Mouse (Mus musculus): Measurements from ENCODE around the gene Atp2a3.

Atp2a3 gene

DNA sequence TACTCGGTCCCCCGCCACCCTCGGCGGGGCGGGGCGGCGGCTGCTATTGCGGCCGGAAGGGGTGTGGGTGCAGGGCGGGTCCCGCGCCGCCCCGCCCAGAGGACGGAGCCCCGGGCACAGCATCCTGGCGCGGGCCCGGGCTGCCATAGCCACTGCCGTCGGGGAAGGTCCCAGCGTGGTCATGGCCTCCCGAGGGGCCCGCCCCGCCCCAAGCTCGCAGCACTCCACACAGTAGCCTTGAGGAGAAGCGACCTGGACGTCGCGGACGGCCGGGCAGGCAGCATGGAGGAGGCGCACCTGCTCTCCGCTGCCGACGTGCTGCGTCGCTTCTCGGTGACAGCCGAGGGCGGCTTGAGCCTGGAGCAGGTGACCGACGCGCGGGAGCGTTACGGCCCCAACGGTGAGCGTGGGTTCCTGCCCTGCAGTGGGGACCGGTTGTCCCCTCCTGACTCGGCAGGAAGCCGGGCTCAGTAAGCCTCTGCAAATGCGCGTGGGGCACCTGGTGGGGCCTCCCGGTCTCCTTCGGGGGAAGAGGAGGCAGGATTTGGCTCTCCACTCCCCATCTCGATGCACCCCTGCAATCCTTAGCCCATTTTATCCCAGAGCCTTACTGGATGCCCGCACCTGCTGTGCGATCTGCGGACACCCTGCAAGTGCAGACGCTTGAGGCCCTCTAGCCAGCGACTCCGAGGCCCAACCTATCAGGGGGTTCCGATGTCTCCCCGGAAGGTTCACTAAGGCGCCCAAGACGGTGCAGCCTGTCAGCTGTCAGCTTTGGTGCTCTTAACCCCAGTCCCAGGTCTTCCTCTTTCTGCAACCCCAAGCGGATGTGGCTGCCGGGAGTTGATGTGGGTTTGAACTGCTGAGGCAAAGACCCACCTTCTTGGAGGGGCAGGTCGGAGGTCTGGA, at the start of gene Atp2a3:
Atp2a3 (plus strand) TSS at position 98 of the 909 bp plus-strand sequence.
- DNase-seq: no peak

DNA sequence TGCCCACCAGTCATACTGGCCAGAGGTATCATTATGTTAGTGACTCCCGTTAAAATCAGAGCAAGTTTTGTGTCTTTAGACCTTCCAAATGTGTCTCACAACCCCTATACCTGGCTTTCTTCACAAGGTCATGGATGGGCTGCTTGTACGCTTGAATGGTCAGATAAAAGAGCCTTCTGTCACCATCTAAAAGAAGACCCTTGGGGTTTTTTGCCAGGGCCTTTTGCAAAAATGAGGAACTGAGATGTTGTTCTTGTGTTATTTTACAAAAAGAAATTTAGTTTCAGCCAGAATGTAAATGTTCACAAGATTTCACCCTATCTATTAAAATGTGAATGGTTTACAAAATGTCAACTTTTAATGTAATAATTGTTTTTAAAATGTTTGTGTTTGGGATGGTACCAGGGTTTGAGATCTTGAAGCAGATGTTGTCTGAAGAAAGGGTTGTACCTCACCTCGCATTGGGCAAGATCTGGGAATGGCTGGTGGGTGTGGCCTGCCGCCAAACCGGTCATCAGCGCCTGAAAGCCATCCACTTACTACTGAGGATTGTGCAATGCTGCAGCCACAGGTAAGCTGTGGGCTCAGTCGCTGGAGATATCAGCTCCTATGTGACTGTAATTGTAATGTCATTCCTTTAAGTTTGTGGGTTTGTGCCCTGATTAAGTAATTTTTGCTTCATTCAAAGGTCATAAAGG, 43.5 kb upstream of the Atp2a3 start:
- DNase-seq: no peak

- no peak for DNase-seq
Observed at GRCm38 (mm10) chr11:72923116-72923515, 37.9 kb upstream of the Atp2a3 start.

DNA sequence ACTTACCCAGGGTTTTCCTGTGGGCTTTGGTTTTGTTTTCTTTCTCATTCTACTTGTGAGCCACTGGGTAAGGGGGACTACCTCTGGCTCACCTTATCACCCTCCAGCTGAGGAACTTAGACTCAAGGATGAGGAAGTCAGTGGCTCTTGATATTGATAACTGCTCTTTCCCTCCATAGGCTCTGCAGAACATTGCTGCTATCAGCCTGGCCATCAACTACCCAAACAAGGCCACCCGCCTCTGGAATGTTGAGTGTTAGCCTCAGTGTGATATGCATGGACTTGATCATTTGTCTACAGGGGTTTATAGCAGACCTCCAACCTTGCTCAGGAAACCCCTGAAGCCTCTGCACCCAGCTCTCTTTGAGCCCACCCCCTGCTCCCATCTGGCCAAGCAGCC, 36.5 kb upstream of the Atp2a3 start:
- no peak for DNase-seq

GRCm38 (mm10) chr11:72925067-72925466, 35.9 kb upstream of the Atp2a3 start:
- DNase-seq: peak; percentile 25

GRCm38 (mm10) chr11:72926226-72926890, 34.6 kb upstream of the Atp2a3 start:
- no peak for DNase-seq

GRCm38 (mm10) chr11:72928516-72928915, 32.5 kb upstream of the Atp2a3 start:
- peak; percentile 27 for DNase-seq

- DNase-seq: no peak
Observed at GRCm38 (mm10) chr11:72940208-72941143, 20.5 kb upstream of the Atp2a3 start.

GRCm38 (mm10) chr11:72944996-72945793, 15.8 kb upstream of the Atp2a3 start:
- no peak for DNase-seq

DNA sequence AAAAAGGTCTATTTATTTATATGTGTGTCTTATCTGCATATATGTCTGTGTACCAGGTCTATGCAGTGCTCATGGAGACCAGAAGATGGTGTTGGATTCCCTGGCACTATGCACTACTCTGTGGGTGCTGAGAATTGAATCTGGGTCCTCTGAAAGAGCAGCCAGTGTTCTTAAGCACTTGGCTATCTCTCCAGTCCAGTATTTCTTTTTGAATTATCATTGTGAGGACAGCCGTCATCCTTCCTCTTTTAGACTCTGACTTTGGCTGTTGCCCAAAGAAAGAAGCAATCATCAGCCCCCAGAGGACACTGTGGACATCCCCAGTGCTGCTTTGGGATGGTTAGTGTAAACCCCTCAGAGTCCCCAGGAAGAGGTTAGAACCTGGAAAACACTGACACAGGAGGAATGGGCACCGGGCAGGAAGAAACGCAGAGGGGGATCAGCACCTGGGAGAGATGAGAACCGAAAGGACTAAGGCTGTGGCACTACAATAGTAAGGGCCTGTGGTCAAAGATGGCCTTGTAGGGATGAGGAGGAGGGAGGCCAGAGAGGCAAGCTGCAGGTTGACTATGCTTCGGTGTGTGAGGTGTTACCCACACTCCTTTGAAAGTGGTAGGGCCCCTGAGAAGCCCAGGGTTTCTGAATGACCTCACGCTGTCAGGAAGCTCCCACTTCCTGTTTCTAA, 15.0 kb upstream of the Atp2a3 start:
- DNase-seq: no peak

DNA sequence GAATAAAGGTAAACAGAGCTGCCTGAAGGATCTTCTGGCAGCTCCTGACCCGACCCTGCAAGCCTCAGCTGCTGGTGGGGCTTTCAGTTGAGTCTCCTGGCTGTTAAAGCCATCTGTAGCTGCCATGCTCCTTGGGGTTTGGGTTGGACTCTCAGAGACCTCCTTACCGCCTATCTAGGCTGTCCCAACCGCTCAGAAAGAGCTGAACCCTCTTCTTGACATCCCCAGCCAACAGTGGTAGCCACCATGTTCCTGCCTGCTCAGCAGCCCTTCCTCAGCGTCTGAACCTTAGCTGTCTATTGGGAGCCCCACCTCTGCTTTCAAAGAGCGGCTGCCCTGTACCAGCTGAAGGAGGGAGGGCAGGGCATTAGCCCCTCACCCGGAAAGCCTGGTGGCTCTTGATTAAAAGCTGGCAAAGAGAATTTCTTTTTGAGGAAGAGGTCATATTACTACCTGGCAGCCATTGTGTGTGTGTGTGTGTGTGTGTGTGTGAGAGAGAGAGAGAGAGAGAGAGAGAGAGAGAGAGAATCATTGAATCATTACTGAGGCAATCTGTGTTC, 14.3 kb upstream of the Atp2a3 start:
- no peak for DNase-seq

- no peak for DNase-seq
Observed at GRCm38 (mm10) chr11:72947840-72948239, 13.1 kb upstream of the Atp2a3 start.

GRCm38 (mm10) chr11:72948254-72948653, 12.7 kb upstream of the Atp2a3 start:
- DNase-seq: no peak

DNA sequence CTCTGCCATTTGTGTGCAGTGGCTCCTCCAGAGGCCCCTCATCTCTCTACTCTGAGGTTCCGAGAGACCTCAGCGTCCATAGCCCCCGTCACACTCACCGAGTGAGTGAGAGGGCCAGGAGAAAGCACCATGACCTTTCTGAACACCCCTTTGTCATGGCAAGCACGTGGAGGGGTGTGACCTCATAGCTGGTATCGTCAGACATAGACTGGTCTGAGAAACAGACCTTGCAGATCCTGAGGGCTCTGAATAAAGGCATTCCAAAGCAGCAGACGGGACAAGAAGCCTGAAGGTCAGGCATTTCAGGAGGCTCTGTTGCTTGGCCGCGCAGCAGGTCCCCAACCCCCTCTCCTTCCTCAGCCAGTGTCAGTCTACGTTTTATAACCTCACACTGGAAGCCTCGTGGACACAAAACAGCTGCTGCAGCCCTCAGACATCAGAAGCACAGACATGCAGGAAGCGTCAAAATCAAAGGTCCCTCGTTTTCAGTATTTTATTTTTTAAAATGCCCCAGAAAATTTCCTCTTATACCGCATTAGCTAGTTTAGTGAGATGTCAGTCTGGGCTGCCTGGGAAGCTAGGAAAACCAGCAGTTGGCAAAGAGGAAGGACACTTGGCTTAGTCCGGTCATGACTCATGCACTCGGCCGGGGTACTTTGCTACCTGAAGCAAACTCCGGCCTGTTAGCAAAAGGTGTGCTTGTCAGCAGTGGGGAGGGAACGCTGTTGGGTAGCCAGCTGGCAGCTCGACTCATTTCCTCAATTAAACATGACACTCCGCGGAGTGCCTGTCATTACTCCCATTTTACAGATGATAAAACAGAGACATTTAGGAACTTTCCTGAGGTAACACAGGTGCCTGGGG, 9.6 kb upstream of the Atp2a3 start:
- no peak for DNase-seq

DNA sequence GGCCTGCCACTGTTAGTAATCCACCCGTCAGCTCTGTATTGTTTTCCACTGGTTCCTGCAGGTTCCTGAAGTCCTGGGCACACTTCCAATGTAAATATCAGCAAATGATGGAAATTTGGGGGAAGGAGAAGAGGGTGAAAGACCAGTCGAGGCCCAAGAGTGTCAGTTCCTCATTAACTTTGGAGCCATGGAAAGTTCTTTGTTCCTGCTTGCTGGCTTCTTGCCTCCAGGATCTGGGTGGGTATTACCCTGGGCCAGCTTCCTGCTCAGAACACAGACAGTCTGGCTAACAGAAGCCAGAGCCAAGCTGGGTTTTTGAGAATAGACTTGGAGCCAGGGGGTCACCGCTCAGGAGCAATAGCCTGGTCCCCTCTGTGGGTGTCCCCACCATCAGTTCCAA, 8.7 kb upstream of the Atp2a3 start:
- DNase-seq: no peak

- no peak for DNase-seq
Observed at GRCm38 (mm10) chr11:72952697-72953096, 8.3 kb upstream of the Atp2a3 start.

DNA sequence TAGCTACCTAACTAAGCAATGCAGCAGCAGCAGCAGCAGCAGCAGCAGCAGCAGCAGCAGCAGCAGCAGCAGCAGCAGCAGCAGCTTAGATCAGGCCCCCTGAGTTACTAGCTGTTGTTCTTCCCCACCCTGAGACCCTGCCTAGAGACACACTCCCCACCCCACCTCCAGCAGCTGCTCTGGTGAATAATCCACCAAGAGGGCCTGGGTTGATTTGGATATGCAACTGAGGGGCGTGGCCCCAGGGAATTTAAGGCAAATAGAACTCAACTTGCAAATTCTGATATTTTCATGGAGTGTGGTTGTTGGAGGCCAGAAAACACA, 7.9 kb upstream of the Atp2a3 start:
- DNase-seq: no peak

DNA sequence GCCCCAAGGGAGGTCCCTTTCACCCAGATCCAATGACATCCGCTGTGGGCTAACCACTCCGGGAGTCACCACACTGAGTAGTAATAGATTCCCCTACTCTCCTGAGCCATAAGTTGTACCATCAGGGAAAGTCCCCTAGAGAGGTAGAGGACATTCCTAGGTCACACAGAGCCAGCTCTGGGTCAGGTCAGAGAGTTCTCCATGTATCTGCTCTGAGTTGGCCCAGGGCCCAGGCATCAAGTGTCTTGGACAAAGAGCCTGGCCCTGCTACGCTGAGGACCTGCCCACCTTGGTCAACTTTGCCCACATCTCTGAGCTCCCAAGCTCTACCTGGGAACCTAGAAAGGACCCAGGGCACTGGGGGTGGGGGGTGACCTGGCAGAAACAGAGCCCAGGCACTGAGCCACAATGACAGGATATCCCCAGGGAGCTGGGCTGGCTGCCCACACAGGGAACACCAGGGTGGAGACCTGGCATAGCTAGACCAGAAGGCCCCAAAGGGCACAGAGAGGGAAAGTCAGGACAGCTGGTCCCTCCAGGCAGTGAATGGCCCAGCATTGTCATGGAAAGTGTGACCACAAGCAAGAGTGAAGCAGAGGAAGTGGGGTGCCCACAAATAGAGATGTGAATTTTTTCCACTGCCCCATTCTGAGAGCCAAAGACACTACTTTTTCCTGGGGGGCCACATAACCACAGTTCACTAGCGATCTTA, 7.4 kb upstream of the Atp2a3 start:
- DNase-seq: peak; percentile 40

DNA sequence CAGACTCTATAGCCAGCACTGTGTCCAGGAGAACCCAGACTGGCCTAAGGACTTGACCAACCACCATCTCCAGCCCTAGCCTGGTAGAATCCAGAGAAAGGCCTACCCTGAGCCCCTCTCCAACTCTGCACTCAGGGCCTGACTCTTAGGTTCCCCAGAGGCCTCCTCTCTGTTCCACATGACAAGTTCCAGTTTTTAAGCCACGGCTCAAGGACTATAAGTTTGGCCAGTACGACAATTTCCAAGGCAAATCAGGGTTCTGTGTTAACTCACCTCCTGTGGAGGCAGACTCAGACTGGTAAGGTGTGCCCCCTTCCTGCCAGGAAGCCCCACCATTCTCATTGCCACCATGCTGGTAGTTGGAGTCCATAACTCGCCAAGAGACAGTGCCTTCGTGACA, 6.8 kb upstream of the Atp2a3 start:
- no peak for DNase-seq

Data from layer of hippocampus, adult 9-11 months (tissue).